In genomic region chr17:8592427-8593277, GRCm38 (mm10) we compare ENCODE assay signal across 8 mouse cellular contexts. TPM values are rescaled to one million over a fixed set of nuclear protein-coding genes. Genes with fewer than 3 reads are reported as not detected.
DNase-seq lines count a peak whose midpoint lies in the region; ATAC-seq lines count a peak whose summit lies in the region.

No protein-coding gene starts in this region.

- peak; percentile 42 to 45 for DNase-seq in B cell, adult 2 months
- DNase-seq in brain, adult 2 months (ENCODE audit: low read depth, low spot score) = peak; percentile 92
- DNase-seq in forebrain, embryonic 11.5 days (ENCODE audit: low spot score) = peak; percentile 81
- DNase-seq in kidney, postnatal 14 days = peak; percentile 69
- DNase-seq in telencephalon, adult 2 months (ENCODE audit: low read depth, low spot score) = peak; percentile 65

- H3K27ac ChIP-seq in forebrain, embryonic 11.5 days (ENCODE audit: low read depth, low read length) = no peak overlapping the region
- H3K27ac ChIP-seq in heart, embryonic 16.5 days (ENCODE audit: low read length) = no peak overlapping the region
- no peak overlapping the region for H3K27ac ChIP-seq in liver, embryonic 12.5 days
- H3K27ac ChIP-seq in neural tube, embryonic 12.5 days = no peak overlapping the region

- ATAC-seq in forebrain, embryonic 11.5 days (replicated peaks; ENCODE audit: low FRiP score) = peak; percentile 58; the same call in 1 of the 2 replicates
- ATAC-seq in heart, embryonic 16.5 days (replicated peaks; ENCODE audit: extremely low read depth, insufficient read depth, low FRiP score) = peak; percentile 14; the same call in 1 of the 2 replicates
- ATAC-seq in liver, embryonic 12.5 days = no peak
- 0 out of 2 replicates have a peak, but pooled peaks have one; percentile 29 for ATAC-seq in neural tube, embryonic 12.5 days (ENCODE audit: low FRiP score, low read depth)

- H3K9me3 ChIP-seq in forebrain, embryonic 11.5 days (ENCODE audit: control insufficient read depth, low read length) = no peaks in the 10 kb centered on the region
- H3K9me3 ChIP-seq in heart, embryonic 16.5 days (replicated peaks; ENCODE audit: control insufficient read depth, low read length) = 0 out of 2 replicates have a peak, but pooled peaks cover 6% of the 10 kb centered on the region
- no peaks in the 10 kb centered on the region for H3K9me3 ChIP-seq in liver, embryonic 12.5 days (replicated peaks)
- no peaks in the 10 kb centered on the region for H3K9me3 ChIP-seq in neural tube, embryonic 12.5 days

- 20% methylated on average over 22 of the region's 22 CpGs for WGBS in forebrain, embryonic 11.5 days
- WGBS in heart, embryonic 16.5 days = 13% methylated on average over 22 of the region's 22 CpGs
- WGBS in liver, embryonic 12.5 days (ENCODE audit: insufficient replicate concordance) = 10% methylated on average over 22 of the region's 22 CpGs
- WGBS in neural tube, embryonic 12.5 days = 17% methylated on average over 22 of the region's 22 CpGs

- peak overlapping the region; percentile 44 for H3K9ac ChIP-seq in forebrain, embryonic 11.5 days (ENCODE audit: low read length)
- H3K9ac ChIP-seq in heart, embryonic 16.5 days (ENCODE audit: low read length) = no peak overlapping the region
- H3K9ac ChIP-seq in liver, embryonic 12.5 days = no peak overlapping the region
- no peak overlapping the region for H3K9ac ChIP-seq in neural tube, embryonic 12.5 days

- H3K4me2 ChIP-seq in forebrain, embryonic 11.5 days (ENCODE audit: low read depth, low read length, severe bottlenecking) = peak overlapping the region; percentile 53
- H3K4me2 ChIP-seq in heart, embryonic 16.5 days (ENCODE audit: low read depth, low read length) = peak overlapping the region; percentile 52
- peak overlapping the region; percentile 22 for H3K4me2 ChIP-seq in liver, embryonic 12.5 days
- peak overlapping the region; percentile 56 for H3K4me2 ChIP-seq in neural tube, embryonic 12.5 days (replicated peaks)

- no peaks in the 10 kb centered on the region for H3K36me3 ChIP-seq in forebrain, embryonic 11.5 days (ENCODE audit: control insufficient read depth, insufficient read depth, low read length)
- no peaks in the 10 kb centered on the region for H3K36me3 ChIP-seq in heart, embryonic 16.5 days (ENCODE audit: control insufficient read depth, insufficient read depth)
- no peaks in the 10 kb centered on the region for H3K36me3 ChIP-seq in liver, embryonic 12.5 days
- H3K36me3 ChIP-seq in neural tube, embryonic 12.5 days = no peaks in the 10 kb centered on the region

- H3K27me3 ChIP-seq in forebrain, embryonic 11.5 days (ENCODE audit: control insufficient read depth, insufficient read depth, low read length) = no peaks in the 10 kb centered on the region
- H3K27me3 ChIP-seq in heart, embryonic 16.5 days (ENCODE audit: control insufficient read depth, insufficient read depth, low read length) = peaks cover 15% of the 10 kb centered on the region
- H3K27me3 ChIP-seq in liver, embryonic 12.5 days (replicated peaks) = peaks cover 13% of the 10 kb centered on the region; the same call in 1 of the 2 replicates
- peaks cover 3% of the 10 kb centered on the region; the same call in 1 of the 2 replicates for H3K27me3 ChIP-seq in neural tube, embryonic 12.5 days (replicated peaks)

- H3K4me1 ChIP-seq in forebrain, embryonic 11.5 days (replicated peaks; ENCODE audit: control insufficient read depth, insufficient read depth, low read length) = no peaks in the 10 kb centered on the region
- H3K4me1 ChIP-seq in heart, embryonic 16.5 days (ENCODE audit: control insufficient read depth, insufficient read depth, low read length) = no peaks in the 10 kb centered on the region
- no peaks in the 10 kb centered on the region for H3K4me1 ChIP-seq in liver, embryonic 12.5 days
- no peaks in the 10 kb centered on the region for H3K4me1 ChIP-seq in neural tube, embryonic 12.5 days

- peak overlapping the region; percentile 22; the same call in 1 of the 2 replicates for H3K4me3 ChIP-seq in forebrain, embryonic 11.5 days (ENCODE audit: low read depth, low read length)
- no peak overlapping the region for H3K4me3 ChIP-seq in heart, embryonic 16.5 days (ENCODE audit: low read length)
- H3K4me3 ChIP-seq in liver, embryonic 12.5 days = no peak overlapping the region
- H3K4me3 ChIP-seq in neural tube, embryonic 12.5 days = no peak overlapping the region

RNA-seq across cellular contexts. Expression of gene Gm17087, which starts 25.9 kb away (rescaled TPM):
- not detected in 2 replicates for polyA plus RNA-seq in forebrain, embryonic 11.5 days (2014; fragmentation: Nextera tagmentation; extraction: Ambion mirVana)
- polyA plus RNA-seq in heart, embryonic 16.5 days (2015; fragmentation: Nextera tagmentation; extraction: Ambion mirVana) = not detected in 2 replicates
- polyA plus RNA-seq in liver, embryonic 12.5 days (2016; fragmentation: Nextera tagmentation; extraction: Ambion mirVana) = not detected in 2 replicates
- not detected in 2 replicates for polyA plus RNA-seq in neural tube, embryonic 12.5 days (2016; fragmentation: Nextera tagmentation; extraction: Ambion mirVana)
